Mouse (Mus musculus) kidney, postnatal 0 days (tissue): ENCODE measurements around the gene Lgals2. TPM values are rescaled to one million over a fixed set of nuclear protein-coding genes. Genes with fewer than 3 reads are reported as not detected.

Experiments
- ATAC-seq: fragments of 200-750 bp; cut with Nextera tagmentation; replicated peaks from 2 replicates; pipeline ENCODE4 v1.8.0; 2017; ENCODE audit warnings: low read depth, moderate number of reproducible peaks, moderate TSS enrichment, moderate library complexity; ENCODE audit not compliant: low FRiP score
- DNase-seq: peaks from one replicate; pipeline ENCODE4 v3.0.0-alpha.2; 2016; ENCODE audit warnings: low spot score
- H3K27ac ChIP-seq: fragments of 300-500 bp; sonication (generic); 2 replicates; pipeline ENCODE4 v1.5.1; 2014; ENCODE audit warnings: mild to moderate bottlenecking
- H3K27me3 ChIP-seq: fragments of 300-500 bp; sonication (generic); 2 replicates; pipeline ENCODE4 v1.6.1; 2014; ENCODE audit warnings: low read length, mixed read lengths; ENCODE audit not compliant: insufficient read depth
- H3K36me3 ChIP-seq: fragments of 300-500 bp; sonication (generic); 2 replicates; pipeline ENCODE4 v1.6.1; 2014; ENCODE audit warnings: low read length, mixed read lengths; ENCODE audit not compliant: insufficient read depth
- H3K4me1 ChIP-seq: fragments of 300-500 bp; sonication (generic); replicated peaks from 2 replicates; pipeline ENCODE4 v1.6.1; 2014; ENCODE audit warnings: antibody characterized with exemption, low read length, mixed read lengths; ENCODE audit not compliant: insufficient read depth
- H3K4me2 ChIP-seq: fragments of 300-500 bp; sonication (generic); 2 replicates; pipeline ENCODE4 v1.6.1; 2014; ENCODE audit warnings: mild to moderate bottlenecking, low read length, moderate library complexity, mixed read lengths
- H3K4me3 ChIP-seq: fragments of 300-500 bp; sonication (generic); replicated peaks from 2 replicates; pipeline ENCODE4 v1.5.1; 2014; ENCODE audit warnings: low read depth, low read length
- H3K9ac ChIP-seq: fragments of 300-500 bp; sonication (generic); 2 replicates; pipeline ENCODE4 v1.6.1; 2014; ENCODE audit warnings: low read depth, low read length
- H3K9me3 ChIP-seq: fragments of 300-500 bp; sonication (generic); replicated peaks from 2 replicates; pipeline ENCODE4 v1.6.1; 2016; ENCODE audit warnings: low read length, inconsistent platforms, mixed read lengths
- CTCF ChIP-seq: IDR thresholded peaks from 2 replicates; pipeline ENCODE4 v1.5.1; 2016; ENCODE audit warnings: antibody characterized with exemption, low read depth, mild to moderate bottlenecking, moderate library complexity
- WGBS: fragments of 180-500 bp; shearing (Covaris S2); extraction: QIAGEN DNeasy Blood & Tissue Kit; methylation state at CpG from one replicate; pipeline ENCODE4 v1.1.7; 2014; 5-methylcytosine and 5-hydroxymethylcytosine counted together
- polyA plus RNA-seq: library from polyadenylated mRNA; unstranded; fragments of >200 nt; fragmentation: Nextera tagmentation; extraction: Ambion mirVana; gene quantifications from 2 replicates; pipeline ENCODE4 v1.2.1, GENCODE M21; 2015

The Lgals2 gene
- polyA plus RNA-seq, 1 experiment from 2014 or later: 0.91 TPM

- DNase-seq (peak; percentile 93), ATAC-seq (peak; percentile 42)
- Histone ChIP-seq H3K27me3 (no peaks in the 10 kb centered on the region), H3K9ac (peak overlapping the region; percentile 80; the same call in 1 of the 2 replicates), H3K4me3 (peak overlapping the region; percentile 58), H3K4me1 (peaks cover 14% of the 10 kb centered on the region; the same call in 1 of the 2 replicates), H3K9me3 (no peaks in the 10 kb centered on the region), H3K27ac (peak overlapping the region; percentile 97), H3K4me2 (peak overlapping the region; percentile 78), H3K36me3 (peaks cover 8% of the 10 kb centered on the region)
- WGBS: 4% methylated on average over 17 of the region's 17 CpGs
- peak; percentile 77 for TF ChIP-seq CTCF
Measured at GRCm38 (mm10) chr15:78876258-78876696, 20.9 kb upstream of the Lgals2 start.

GRCm38 (mm10) chr15:78875537-78875936 lies 20.2 kb upstream of the Lgals2 start:
- Histone ChIP-seq H3K9ac (no peak overlapping the region; the same call in 1 of the 2 replicates), H3K36me3 (0 out of 2 replicates have a peak, but pooled peaks cover 2% of the 10 kb centered on the region), H3K4me2 (peak overlapping the region; percentile 78; the same call in 1 of the 2 replicates), H3K9me3 (no peaks in the 10 kb centered on the region), H3K27me3 (no peaks in the 10 kb centered on the region), H3K27ac (peak overlapping the region; percentile 97), H3K4me1 (peaks cover 14% of the 10 kb centered on the region; the same call in 1 of the 2 replicates), H3K4me3 (0 out of 2 replicates have a peak overlapping the region, but pooled peaks have one; percentile 58)
- TF ChIP-seq CTCF: no peak
- WGBS: 71% methylated on average over 5 of the region's 5 CpGs
- no peak for DNase-seq
- ATAC-seq: no peak

- H3K27me3 ChIP-seq: no peaks in the 10 kb centered on the region
- no peaks in the 10 kb centered on the region for H3K9me3 ChIP-seq
- H3K9ac ChIP-seq: no peak overlapping the region
- no peak for ATAC-seq
- no peak overlapping the region for H3K4me3 ChIP-seq
- H3K36me3 ChIP-seq: no peaks in the 10 kb centered on the region
- WGBS: 76% methylated on average over 8 of the region's 8 CpGs
- peaks cover 14% of the 10 kb centered on the region; the same call in 1 of the 2 replicates for H3K4me1 ChIP-seq
- no peak for TF ChIP-seq CTCF
- H3K27ac ChIP-seq: peak overlapping the region; percentile 97; the same call in 1 of the 2 replicates
- DNase-seq: no peak
- no peak overlapping the region for H3K4me2 ChIP-seq
Measured at GRCm38 (mm10) chr15:78874989-78875388, 19.7 kb upstream of the Lgals2 start.

GRCm38 (mm10) chr15:78873803-78874435 lies 18.6 kb upstream of the Lgals2 start:
- no peak overlapping the region for H3K4me2 ChIP-seq
- H3K4me1 ChIP-seq: 0 out of 2 replicates have a peak, but pooled peaks cover 5% of the 10 kb centered on the region
- H3K9ac ChIP-seq: no peak overlapping the region
- WGBS: 64% methylated on average over 13 of the region's 13 CpGs
- H3K27ac ChIP-seq: no peak overlapping the region
- H3K9me3 ChIP-seq: no peaks in the 10 kb centered on the region
- TF ChIP-seq CTCF: no peak
- DNase-seq (no peak), ATAC-seq (no peak)
- no peaks in the 10 kb centered on the region for H3K27me3 ChIP-seq
- H3K36me3 ChIP-seq: no peaks in the 10 kb centered on the region
- H3K4me3 ChIP-seq: no peak overlapping the region

- 44% methylated on average over 5 of the region's 5 CpGs for WGBS
- Histone ChIP-seq H3K4me3 (no peak overlapping the region), H3K27me3 (no peaks in the 10 kb centered on the region), H3K9me3 (no peaks in the 10 kb centered on the region), H3K4me1 (peaks cover 8% of the 10 kb centered on the region), H3K36me3 (no peaks in the 10 kb centered on the region), H3K27ac (no peak overlapping the region), H3K4me2 (no peak overlapping the region), H3K9ac (no peak overlapping the region)
- ATAC-seq (no peak), DNase-seq (no peak)
- TF ChIP-seq CTCF: peak; percentile 49; the same call in 1 of the 2 replicates
Measured at GRCm38 (mm10) chr15:78872021-78872608, 16.8 kb upstream of the Lgals2 start.

DNA sequence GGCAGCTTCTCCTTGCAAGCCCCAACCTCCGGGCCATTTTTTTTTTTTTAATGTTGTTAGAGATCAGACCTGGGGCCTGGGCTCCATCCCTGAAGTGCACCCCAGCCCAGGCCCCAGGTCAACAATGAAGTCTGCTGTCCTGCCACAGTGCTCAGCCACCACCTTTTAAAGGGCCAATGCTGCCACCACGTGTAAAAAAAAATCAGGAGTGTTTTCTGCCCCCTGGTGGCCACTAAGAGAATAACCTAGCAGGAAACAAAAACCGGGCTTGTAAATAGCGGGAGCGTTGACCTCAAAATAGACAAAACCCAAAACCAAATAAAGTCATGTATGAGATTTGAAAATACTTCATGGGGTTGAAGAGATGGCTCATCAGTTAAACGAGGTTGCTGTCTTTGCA lies 14.4 kb upstream of the Lgals2 start:
- TF ChIP-seq CTCF: peak; percentile 87
- peaks cover 8% of the 10 kb centered on the region for H3K4me1 ChIP-seq
- DNase-seq (peak; percentile 83), ATAC-seq (no peak)
- no peak overlapping the region for H3K27ac ChIP-seq
- H3K9me3 ChIP-seq: no peaks in the 10 kb centered on the region
- 28% methylated on average over 6 of the region's 6 CpGs for WGBS
- no peak overlapping the region for H3K4me3 ChIP-seq
- no peaks in the 10 kb centered on the region for H3K27me3 ChIP-seq
- H3K4me2 ChIP-seq: no peak overlapping the region
- no peak overlapping the region for H3K9ac ChIP-seq
- H3K36me3 ChIP-seq: no peaks in the 10 kb centered on the region
